Mouse (Mus musculus): ENCODE data around the gene Eln.
A peak's percentile ranks its signal among the peaks of the same experiment; 100 is the strongest.

The Eln gene

DNA sequence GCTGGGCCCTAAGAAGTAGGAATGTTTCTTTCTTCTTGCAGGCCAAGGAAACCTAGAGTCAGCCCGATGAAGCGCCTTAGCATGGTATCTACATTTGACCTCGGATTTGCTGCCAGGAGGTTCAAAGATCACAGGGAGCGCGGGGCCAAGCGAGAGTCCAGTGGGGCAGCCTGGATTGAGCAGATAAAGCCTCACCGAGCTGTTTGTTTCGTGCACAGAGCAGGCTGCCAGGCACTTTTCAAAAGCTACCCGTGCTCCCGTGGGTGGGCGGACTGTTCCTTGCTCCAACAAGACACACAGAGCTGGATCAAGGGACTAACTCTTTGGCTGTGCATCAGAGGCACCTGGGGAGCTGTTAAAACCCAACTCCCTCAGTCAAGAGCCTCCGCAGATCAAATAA, 3.1 kb downstream of the Eln start:
- no peak for DNase-seq

DNA sequence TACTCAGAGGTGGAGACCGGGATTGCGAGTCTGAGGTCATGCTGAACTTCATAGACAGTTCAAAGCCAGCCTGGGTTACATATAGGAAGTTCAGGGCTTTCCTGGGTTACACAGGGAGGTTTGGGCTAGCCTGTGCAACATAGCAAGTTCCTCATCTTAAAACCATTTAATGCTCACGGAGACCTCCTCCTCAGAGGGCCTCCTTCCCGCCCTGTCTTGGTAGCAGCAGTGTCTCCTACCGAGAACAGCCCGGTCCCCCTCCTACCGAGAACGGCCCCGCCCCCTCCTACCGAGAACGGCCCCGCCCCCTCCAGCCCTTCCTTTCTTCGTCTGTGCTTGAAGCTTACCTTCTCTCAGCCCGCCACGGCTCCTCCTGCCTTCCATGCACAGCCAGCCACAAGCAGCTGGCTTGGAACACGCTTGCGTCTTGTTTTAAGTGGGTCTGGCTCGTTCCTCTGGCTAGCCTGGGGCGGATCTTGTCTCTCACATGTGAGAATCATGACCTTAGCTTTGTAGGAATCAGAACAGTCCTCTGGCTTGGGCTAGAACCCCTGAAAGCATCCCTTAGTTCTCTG, 4.8 kb downstream of the Eln start:
- DNase-seq, result no peak

DNA sequence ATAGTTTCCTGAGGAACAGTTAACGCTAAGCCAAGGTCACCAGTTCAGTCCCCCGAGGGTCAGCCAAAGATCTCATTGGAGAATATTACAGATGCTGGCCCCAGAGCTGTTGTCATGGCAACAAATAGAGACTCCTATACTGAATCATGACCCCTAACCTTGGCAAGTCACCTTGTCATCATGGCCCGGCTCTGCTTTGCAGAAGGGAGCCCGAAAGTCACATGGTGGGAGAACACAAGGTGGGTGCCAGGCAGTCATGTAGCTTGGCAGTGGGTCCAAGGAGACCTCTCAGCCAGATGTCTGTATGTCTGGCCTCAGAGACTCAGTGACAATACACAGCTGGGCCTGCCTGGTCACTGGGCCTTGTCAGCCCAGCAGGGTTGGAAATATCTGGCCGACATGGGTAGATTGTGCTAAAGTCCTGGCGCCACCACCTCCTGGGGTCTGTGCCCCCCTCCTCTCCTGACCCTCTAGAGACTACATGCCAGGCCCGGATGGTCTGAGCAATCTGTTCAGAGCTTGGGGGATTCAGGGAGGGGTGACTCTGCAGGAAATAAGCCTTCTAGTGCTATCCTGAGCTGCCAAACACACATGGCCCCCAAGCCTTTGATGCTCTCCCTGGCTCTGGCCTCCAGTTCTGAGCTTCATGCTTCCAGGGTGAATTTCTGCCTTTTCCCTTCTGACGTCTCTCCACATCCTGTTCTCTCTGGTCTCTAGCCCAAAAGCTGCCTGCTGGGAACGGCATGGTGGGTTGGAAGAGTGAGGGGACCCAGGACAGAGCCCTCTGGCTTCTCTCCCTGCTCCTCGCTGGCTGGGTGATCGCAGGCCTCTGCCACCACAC, 6.4 kb downstream of the Eln start:
- no peak for DNase-seq

DNA sequence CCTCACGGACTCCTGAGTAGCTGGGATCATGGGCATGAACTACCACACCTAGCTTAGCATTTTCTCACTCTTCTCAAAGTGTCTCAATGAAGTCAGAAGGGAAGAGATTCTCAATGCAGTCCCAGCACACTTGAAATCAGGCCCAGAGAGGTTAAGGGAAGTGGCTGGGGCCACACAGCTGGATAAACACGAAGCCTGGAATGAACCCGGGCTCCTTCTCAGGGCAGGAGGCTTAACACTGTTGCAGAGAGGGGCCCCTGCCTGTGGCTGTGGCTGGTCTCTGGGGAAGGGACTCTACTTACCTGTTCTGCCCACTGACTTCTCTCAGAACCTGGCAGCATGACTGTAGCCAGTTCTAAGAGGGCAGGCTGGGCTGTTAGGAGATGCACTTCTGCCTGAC, 7.2 kb downstream of the Eln start:
- no peak for DNase-seq

- DNase-seq, result no peak
These were observed 12.2 kb downstream of the Eln start for GRCm38 (mm10) chr5:134734920-134735319.

GRCm38 (mm10) chr5:134734072-134734471, 13.1 kb downstream of the Eln start:
- no peak for DNase-seq

GRCm38 (mm10) chr5:134733241-134733640, 13.9 kb downstream of the Eln start:
- no peak for DNase-seq

DNA sequence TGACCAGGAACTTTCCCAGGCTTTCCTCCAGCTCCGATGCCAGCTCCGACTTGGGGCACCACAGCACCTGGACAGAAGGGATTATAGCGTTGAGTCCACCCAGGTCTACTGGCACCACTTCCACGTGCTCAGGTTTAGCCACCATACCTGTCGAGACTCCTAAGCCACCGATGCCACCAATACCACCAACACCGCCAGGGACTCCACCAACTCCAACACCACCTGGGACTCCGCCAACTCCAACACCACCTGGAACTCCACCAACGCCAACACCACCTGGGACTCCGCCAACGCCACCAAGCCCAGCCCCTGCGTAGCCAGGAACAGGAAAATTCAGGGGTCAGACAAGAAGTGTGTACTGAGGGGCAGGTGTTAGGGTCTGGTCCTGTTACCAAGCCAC, 18.0 kb downstream of the Eln start:
- no peak for DNase-seq

GRCm38 (mm10) chr5:134728535-134728934, 18.6 kb downstream of the Eln start:
- DNase-seq, result no peak

DNA sequence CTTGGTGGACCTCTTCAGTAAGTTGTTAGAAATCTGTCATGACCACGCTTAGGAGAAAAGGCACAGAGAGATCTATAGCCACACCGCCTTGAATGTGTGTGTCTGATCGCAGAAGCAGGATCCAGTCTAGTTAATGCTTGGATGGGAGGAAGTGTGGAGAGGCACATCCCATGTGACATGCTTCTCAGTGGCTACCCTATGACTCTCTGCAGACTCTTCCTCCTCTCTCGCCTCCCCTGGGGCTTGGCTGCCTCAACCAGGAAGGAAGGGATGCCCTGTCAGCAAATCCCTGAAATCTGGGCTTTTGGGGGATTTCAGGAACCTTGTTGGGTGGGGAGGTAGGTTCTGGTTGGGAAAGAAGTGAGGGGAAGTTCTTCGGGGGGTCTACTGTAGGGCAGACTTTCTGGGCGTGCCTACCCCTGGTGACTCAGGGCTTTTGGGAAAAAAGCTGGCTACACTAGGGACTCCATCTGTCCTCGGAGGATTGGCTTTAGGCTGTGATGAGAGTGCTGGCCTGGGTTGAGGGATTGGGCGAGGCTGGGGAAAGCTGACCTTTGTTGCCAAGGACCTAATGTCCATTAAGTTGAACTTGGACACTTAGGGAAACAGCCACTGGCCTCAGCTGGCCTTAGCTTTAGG, 20.0 kb downstream of the Eln start:
- DNase-seq, result no peak

DNA sequence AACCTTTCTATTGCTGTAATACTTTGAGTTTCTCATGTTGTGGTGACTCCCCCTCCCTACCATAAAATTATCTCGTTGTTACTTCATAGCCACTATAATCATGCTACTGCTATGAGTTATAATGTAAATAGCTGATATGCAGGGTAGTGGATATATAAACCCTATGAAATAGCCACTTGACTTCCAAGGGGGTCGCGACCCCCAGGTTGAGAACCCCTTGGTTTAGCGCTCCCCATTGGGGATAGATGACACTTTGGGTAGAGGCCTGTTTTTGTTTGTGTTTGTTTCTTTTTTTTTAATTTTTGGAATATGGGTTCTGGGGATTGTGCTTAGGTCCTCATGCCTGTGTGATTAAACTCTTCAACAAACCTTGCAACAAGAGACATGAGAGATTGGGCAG, 21.8 kb downstream of the Eln start:
- DNase-seq, result no peak

GRCm38 (mm10) chr5:134720058-134720457, 27.1 kb downstream of the Eln start:
- no peak for DNase-seq

GRCm38 (mm10) chr5:134711076-134711475, 36.0 kb downstream of the Eln start:
- DNase-seq, result no peak

DNA sequence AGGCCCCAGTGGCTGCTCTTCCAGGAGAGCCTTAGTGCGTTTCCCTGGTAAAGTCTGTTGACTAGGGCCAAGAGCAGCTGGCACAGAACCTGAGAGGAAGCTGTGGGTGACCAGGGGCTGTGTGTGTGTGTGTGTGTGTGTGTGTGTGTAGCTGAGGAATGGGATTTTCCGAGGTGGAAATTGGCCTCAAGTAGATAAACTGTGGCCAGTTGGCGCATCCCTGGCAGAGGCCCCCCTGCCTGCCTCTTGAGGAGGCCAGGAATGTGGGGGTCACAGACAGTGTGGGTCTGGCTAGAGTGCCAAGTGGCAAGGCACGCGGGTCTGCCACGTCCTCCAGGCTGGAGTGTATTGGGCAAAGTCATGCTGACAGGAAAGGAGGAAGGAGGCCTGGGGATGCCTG, 37.8 kb downstream of the Eln start:
- no peak for DNase-seq

DNA sequence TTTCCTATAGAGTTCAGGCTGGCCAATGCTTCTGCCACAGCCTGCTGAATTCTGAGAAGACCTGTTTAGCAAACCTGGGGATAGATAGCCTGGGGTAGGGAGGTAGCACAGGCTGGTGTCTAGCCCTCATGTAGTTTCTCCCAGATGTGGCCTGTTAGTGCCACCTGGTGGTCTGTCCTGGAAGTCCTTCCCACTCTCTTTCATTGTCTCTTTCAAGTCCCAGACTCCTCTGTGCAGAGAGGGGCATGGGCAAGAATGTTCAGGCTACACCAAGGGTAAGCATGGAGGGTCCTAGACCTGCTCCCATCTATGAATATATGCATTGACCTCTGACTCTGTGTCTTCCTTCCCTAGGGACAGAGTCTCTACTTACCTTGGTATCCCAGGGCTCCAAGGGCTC, 43.0 kb downstream of the Eln start:
- DNase-seq, result peak; percentile 67 to 75

- DNase-seq, result no peak
These were observed 51.6 kb downstream of the Eln start for GRCm38 (mm10) chr5:134695539-134695938.

- no peak for DNase-seq
These were observed 52.0 kb downstream of the Eln start for GRCm38 (mm10) chr5:134695082-134695481.

DNA sequence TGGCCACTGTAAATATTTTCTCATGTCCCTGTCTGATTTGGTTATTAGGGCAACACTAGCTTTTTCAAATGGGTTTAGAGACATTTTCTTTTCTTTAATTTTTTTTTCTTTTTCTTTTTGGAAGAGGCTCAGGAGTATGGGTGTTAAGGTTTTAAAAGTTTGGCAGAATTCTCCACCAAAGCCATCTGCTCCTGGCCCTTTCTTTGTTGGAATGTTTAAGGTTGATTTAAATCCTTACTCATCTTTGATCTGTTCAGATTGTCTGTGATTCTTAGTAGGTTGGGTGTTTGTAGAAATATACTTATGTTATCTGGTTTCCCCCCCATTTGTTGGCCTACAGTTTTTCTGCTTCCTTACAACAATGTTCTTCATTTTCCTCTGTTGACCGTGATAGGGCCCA, 54.4 kb downstream of the Eln start:
- no peak for DNase-seq

DNA sequence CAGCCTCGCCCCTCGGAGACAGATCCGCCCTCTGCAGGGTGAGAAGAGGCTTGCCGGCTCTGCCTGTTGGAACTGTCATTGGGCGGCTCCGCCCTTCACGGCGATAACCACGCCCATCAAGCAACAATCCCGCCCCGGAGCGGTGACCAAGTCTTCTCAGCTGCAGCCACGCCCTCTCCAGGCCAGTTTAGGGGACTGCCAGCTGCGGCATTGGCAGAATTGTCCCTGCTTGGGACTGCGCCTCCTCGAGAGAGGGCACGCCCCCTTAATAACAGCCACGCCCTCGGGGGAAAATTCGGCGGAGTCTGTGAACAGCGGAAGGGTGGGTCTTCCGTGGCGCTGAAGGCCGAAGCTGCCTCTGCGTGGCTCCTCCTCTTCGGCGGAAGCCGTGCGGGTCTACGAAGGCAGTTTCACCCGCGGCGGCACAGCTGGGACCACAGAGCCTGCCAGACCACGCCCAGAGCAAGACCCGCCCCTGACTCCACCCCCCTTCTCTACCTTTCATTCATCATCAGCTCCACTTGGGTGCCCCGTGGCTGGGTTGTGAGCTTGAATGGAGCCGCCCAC, 58.3 kb downstream of the Eln start:
- peak; percentile 96 to 98 for DNase-seq

GRCm38 (mm10) chr5:134688086-134688717, 58.9 kb downstream of the Eln start, which contains the start of gene Limk1:
Limk1 (minus strand) TSS chr5:134688598.
- DNase-seq, result no peak

DNA sequence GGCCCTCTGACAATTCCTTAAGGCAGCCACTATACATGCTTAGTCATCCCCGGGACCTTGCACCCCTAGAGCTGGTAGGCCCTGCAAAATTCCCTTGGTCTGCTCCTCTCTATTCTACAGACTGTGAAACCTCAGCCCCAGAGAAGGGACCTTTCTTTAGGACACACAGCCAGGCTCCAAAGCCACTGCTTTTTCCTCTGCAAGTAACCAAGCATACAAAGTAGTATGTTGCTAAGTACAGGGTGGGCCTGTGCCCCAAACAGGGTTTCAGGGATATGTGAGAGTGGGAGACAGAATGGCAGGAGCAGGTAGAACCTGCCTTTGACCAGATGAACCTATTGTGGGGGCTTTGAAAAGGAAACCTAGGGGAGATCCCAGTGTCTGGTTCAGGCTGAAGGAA, 59.9 kb downstream of the Eln start:
- no peak for DNase-seq

DNA sequence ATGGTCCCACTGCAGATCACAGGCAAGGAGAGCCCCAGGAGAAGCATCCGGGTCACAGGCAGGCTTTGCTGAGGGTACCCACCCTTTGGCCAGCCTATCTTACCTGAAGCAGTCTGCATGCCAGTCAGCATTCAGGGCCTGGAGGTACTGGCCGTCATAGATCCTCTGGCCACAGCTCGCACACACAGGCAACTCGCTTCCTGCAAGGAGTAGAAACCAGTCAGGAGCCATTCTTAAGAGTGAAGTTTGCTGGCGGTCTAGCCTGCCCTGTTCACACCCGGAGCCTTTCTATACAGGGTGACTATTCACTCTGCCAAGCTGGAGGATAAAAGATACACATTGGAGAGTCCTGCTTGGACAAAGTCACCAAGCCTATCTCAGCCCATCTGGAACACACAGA, 60.6 kb downstream of the Eln start:
- DNase-seq, result no peak

GRCm38 (mm10) chr5:134684398-134684797, 62.7 kb downstream of the Eln start:
- DNase-seq, result no peak

Measured in cerebellum, adult 18-20 months (tissue).